Mouse (Mus musculus) C2C12 (cell line): ENCODE measurements around the gene Lyrm7.

Source experiments
- CEBPB ChIP-seq: IDR thresholded peaks from one replicate; pipeline ENCODE4 v1.6.1; 2011; ENCODE audit warnings: low read depth, mild to moderate bottlenecking, control low read depth, moderate library complexity
- CTCF ChIP-seq: IDR thresholded peaks from one replicate; pipeline ENCODE4 v1.5.1; 2011; ENCODE audit not compliant: control insufficient read depth, insufficient read depth, insufficient read length
- FOSL1 ChIP-seq: IDR thresholded peaks from one replicate; pipeline ENCODE4 v1.8.0; 2011; ENCODE audit warnings: mild to moderate bottlenecking, low read length; ENCODE audit not compliant: poor library complexity, insufficient read depth, severe bottlenecking
- MAX ChIP-seq: IDR thresholded peaks from one replicate; pipeline ENCODE4 v1.6.1; 2011; ENCODE audit warnings: mild to moderate bottlenecking, control low read depth
- MYOD1 ChIP-seq: IDR thresholded peaks from one replicate; pipeline ENCODE4 v1.6.1; 2011; ENCODE audit warnings: low read depth; ENCODE audit not compliant: control insufficient read depth, insufficient read length
- MYOG ChIP-seq: IDR thresholded peaks from one replicate; pipeline ENCODE4 v1.6.1; 2011; ENCODE audit not compliant: control insufficient read depth, insufficient read length; ENCODE audit errors: extremely low read depth
- USF1 ChIP-seq: IDR thresholded peaks from one replicate; pipeline ENCODE4 v1.6.1; 2011; ENCODE audit warnings: low read depth, mild to moderate bottlenecking, control low read depth, moderate library complexity

- no peak for TF ChIP-seq CEBPB
- TF ChIP-seq MYOG = no peak
- no peak for TF ChIP-seq CTCF
- TF ChIP-seq MAX = no peak
- TF ChIP-seq USF1 = no peak
- no peak for TF ChIP-seq FOSL1
- TF ChIP-seq MYOD1 = no peak
Measured at GRCm38 (mm10) chr11:54861471-54862420, 1.0 kb upstream of the Lyrm7 start.
